Mouse (Mus musculus) brain, embryonic 18.5 days (tissue): ENCODE measurements around the gene Fgl2.

Source experiments
- DNase-seq: peaks from one replicate; pipeline ENCODE4 v3.0.0-alpha.2; 2012; ENCODE audit warnings: low read depth, low spot score

Gene Fgl2

GRCm38 (mm10) chr5:21383392-21384251 is 11.2 kb downstream of the Fgl2 start:
- DNase-seq = no peak

- no peak for DNase-seq
Measured at GRCm38 (mm10) chr5:21384252-21384960, 12.0 kb downstream of the Fgl2 start.

- DNase-seq = no peak
Measured at GRCm38 (mm10) chr5:21384976-21385375, 12.5 kb downstream of the Fgl2 start.

GRCm38 (mm10) chr5:21386432-21386831 is 14.0 kb downstream of the Fgl2 start:
- DNase-seq = no peak

- DNase-seq = no peak
Measured at GRCm38 (mm10) chr5:21387340-21387739, 14.9 kb downstream of the Fgl2 start.

- DNase-seq = no peak
Measured at GRCm38 (mm10) chr5:21388855-21389254, 16.4 kb downstream of the Fgl2 start.

- no peak for DNase-seq
Measured at GRCm38 (mm10) chr5:21391616-21392384, 19.4 kb downstream of the Fgl2 start.

- no peak for DNase-seq
Measured at GRCm38 (mm10) chr5:21394562-21394961, 22.1 kb downstream of the Fgl2 start.

GRCm38 (mm10) chr5:21395205-21395840 is 22.9 kb downstream of the Fgl2 start:
- DNase-seq = no peak

GRCm38 (mm10) chr5:21411261-21411666 is 38.8 kb downstream of the Fgl2 start:
- no peak for DNase-seq

- DNase-seq = no peak
Measured at GRCm38 (mm10) chr5:21412056-21412455, 39.6 kb downstream of the Fgl2 start.

- no peak for DNase-seq
Measured at GRCm38 (mm10) chr5:21413322-21413721, 40.9 kb downstream of the Fgl2 start.

- DNase-seq = no peak
Measured at GRCm38 (mm10) chr5:21414116-21414820, 41.8 kb downstream of the Fgl2 start.

GRCm38 (mm10) chr5:21418613-21419012 is 46.2 kb downstream of the Fgl2 start:
- DNase-seq = no peak

GRCm38 (mm10) chr5:21420609-21421008 is 48.2 kb downstream of the Fgl2 start:
- no peak for DNase-seq

GRCm38 (mm10) chr5:21424614-21425602 is 52.5 kb downstream of the Fgl2 start, which contains the start of the genes Ccdc146 and Fam185a:
TSS of gene Ccdc146 (minus strand) at chr5:21424677.
TSS of gene Fam185a (plus strand) at chr5:21424958.
- peak; percentile 98 for DNase-seq

- DNase-seq = no peak
Measured at GRCm38 (mm10) chr5:21426666-21427065, 54.2 kb downstream of the Fgl2 start.
